ENCODE assay signal across 20 mouse cellular contexts in the genomic region with DNA sequence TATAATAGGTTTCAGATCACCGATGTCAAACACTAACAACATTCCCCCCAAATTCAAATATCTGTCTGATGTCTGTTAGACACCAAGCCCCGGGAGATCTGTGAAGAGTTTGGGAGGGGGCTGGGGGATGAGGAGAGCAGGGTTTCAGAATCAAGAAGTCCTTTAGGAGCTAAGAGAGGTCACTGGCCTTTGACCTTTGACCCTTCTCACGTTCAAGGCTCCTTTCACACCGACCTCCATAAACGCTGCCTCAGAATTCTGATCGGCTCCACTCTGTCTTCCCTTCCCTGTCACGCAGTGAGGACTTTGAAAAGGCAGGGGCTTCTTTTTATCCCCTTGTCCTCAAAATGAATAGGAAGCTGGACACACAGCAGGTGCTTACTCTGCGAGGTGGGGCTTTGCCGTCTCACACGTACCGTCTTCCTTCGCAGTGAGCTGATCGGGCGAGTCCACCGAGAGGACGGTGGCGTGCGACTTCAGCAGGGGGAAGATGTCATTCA. TPM values are rescaled to one million over a fixed set of nuclear protein-coding genes. Genes with fewer than 3 reads are reported as not detected.
DNase-seq lines count a peak whose midpoint lies in the region; ATAC-seq lines count a peak whose summit lies in the region.
"Had no signal": no experiment of that assay in that cellular context is flagged by ENCODE, and none has a peak within 500 bp of the region (broad histone marks: within the 10 kb centered on the region; RNA-seq: fewer than 3 reads in every experiment).

No protein-coding gene starts in this region.

- H3K9me3 ChIP-seq in hindbrain, embryonic 12.5 days (replicated peaks): no peaks in the 10 kb centered on the region
- H3K9me3 ChIP-seq in midbrain, embryonic 13.5 days: no peaks in the 10 kb centered on the region
- H3K9me3 ChIP-seq: heart, embryonic 10.5 days; limb, embryonic 13.5 days had no signal

- H3K27me3 ChIP-seq in hindbrain, embryonic 12.5 days: peaks cover 19% of the 10 kb centered on the region
- H3K27me3 ChIP-seq in midbrain, embryonic 13.5 days: peaks cover 28% of the 10 kb centered on the region

- ATAC-seq in hindbrain, embryonic 12.5 days (ENCODE audit: low FRiP score): no peak
- no peak for ATAC-seq in midbrain, embryonic 13.5 days
- no peak for ATAC-seq in granulocyte monocyte progenitor cell, adult 5-6 weeks (replicated peaks; ENCODE audit: poor library complexity, severe bottlenecking)

- peaks cover 4% of the 10 kb centered on the region; the same call in 1 of the 2 replicates for H3K4me1 ChIP-seq in hindbrain, embryonic 12.5 days
- H3K4me1 ChIP-seq in midbrain, embryonic 13.5 days (replicated peaks): peaks cover 6% of the 10 kb centered on the region
- H3K4me1 ChIP-seq: heart, embryonic 10.5 days; limb, embryonic 13.5 days had no signal

- peak; percentile 21 for DNase-seq in ES-CJ7 (ENCODE audit: low read depth, low spot score)
- peak; percentile 35 for DNase-seq in embryo, embryonic 11 days
- no peak for DNase-seq in frontal cortex, adult 2 months (ENCODE audit: extremely low spot score in 1 of 2, low spot score in 1 of 2)
- no peak for DNase-seq in lung, postnatal 36 days
- DNase-seq in lung, postnatal 10 days: no peak
- DNase-seq: cerebellum, adult 18-20 months; heart, postnatal 4 days; kidney, adult 18-20 months; kidney, postnatal 36 days; layer of hippocampus, postnatal 36 days; lung, postnatal 4 days; right cerebral cortex, postnatal 14 days had no signal

- no peak overlapping the region for H3K27ac ChIP-seq in hindbrain, embryonic 12.5 days
- no peak overlapping the region for H3K27ac ChIP-seq in midbrain, embryonic 13.5 days
- H3K27ac ChIP-seq: heart, embryonic 10.5 days; limb, embryonic 13.5 days had no signal

- 0 out of 2 replicates have a peak overlapping the region, but pooled peaks have one; percentile 4 for H3K4me3 ChIP-seq in hindbrain, embryonic 12.5 days
- H3K4me3 ChIP-seq in midbrain, embryonic 13.5 days (replicated peaks): peak overlapping the region; percentile 23; the same call in 1 of the 2 replicates
- H3K4me3 ChIP-seq: erythroblast, embryonic 14.5 days; heart, embryonic 10.5 days; limb, embryonic 13.5 days had no signal

- H3K36me3 ChIP-seq in hindbrain, embryonic 12.5 days: no peaks in the 10 kb centered on the region
- H3K36me3 ChIP-seq in midbrain, embryonic 13.5 days: no peaks in the 10 kb centered on the region
- H3K36me3 ChIP-seq: heart, embryonic 10.5 days; limb, embryonic 13.5 days had no signal

- H3K4me2 ChIP-seq in hindbrain, embryonic 12.5 days (replicated peaks): peak overlapping the region; percentile 40
- H3K4me2 ChIP-seq in midbrain, embryonic 13.5 days (replicated peaks): peak overlapping the region; percentile 42
- H3K4me2 ChIP-seq: limb, embryonic 13.5 days had no signal

- no peak overlapping the region for H3K9ac ChIP-seq in hindbrain, embryonic 12.5 days
- H3K9ac ChIP-seq in midbrain, embryonic 13.5 days (replicated peaks): no peak overlapping the region
- H3K9ac ChIP-seq: limb, embryonic 13.5 days had no signal

- WGBS in hindbrain, embryonic 12.5 days: 17% methylated on average over 18 of the region's 18 CpGs
- 13% methylated on average over 18 of the region's 18 CpGs for WGBS in midbrain, embryonic 13.5 days

RNA-seq across cellular contexts. Expression of a gene that starts 10.7 kb away (rescaled TPM):
- 0.12 and 0.83 TPM in 2 replicates for polyA plus RNA-seq in hindbrain, embryonic 12.5 days (2016; fragmentation: Nextera tagmentation; extraction: Ambion mirVana)
- polyA plus RNA-seq in midbrain, embryonic 13.5 days (2015; fragmentation: Nextera tagmentation; extraction: Ambion mirVana): 0.12 and 0.41 TPM in 2 replicates
- 0.27 and 0.34 TPM in 2 replicates for polyA plus RNA-seq in frontal cortex, adult 2 months (2012; rRNA removed)
- total RNA-seq in granulocyte monocyte progenitor cell, adult 5-6 weeks (2014; fragmentation: Nextera tagmentation): not detected in 2 replicates
- 0.15 TPM in 1 of 2 replicates, not detected in the other for total RNA-seq in granulocyte monocyte progenitor cell, adult 5-6 weeks (2017)
- total RNA-seq: heart, postnatal 4 days; MEL had no signal
- polyA plus RNA-seq: erythroblast, embryonic 14.5 days had no signal

RNA-seq across cellular contexts. Expression of a gene that starts 22.0 kb away (rescaled TPM):
- polyA plus RNA-seq in hindbrain, embryonic 12.5 days (2016; fragmentation: Nextera tagmentation; extraction: Ambion mirVana): 18.9 and 20.3 TPM in 2 replicates
- 28.9 and 30.0 TPM in 2 replicates for polyA plus RNA-seq in midbrain, embryonic 13.5 days (2015; fragmentation: Nextera tagmentation; extraction: Ambion mirVana)
- 48.0 and 50.4 TPM in 2 replicates for polyA plus RNA-seq in frontal cortex, adult 2 months (2012; rRNA removed)
- 11.2 and 24.1 TPM in 2 replicates for total RNA-seq in granulocyte monocyte progenitor cell, adult 5-6 weeks (2014; fragmentation: Nextera tagmentation)
- 10.4 and 12.4 TPM in 2 replicates for total RNA-seq in granulocyte monocyte progenitor cell, adult 5-6 weeks (2017)

RNA-seq across cellular contexts. Expression of a gene that starts 48.8 kb away (rescaled TPM):
- 27.2 and 28.4 TPM in 2 replicates for polyA plus RNA-seq in hindbrain, embryonic 12.5 days (2016; fragmentation: Nextera tagmentation; extraction: Ambion mirVana)
- 19.0 and 19.6 TPM in 2 replicates for polyA plus RNA-seq in midbrain, embryonic 13.5 days (2015; fragmentation: Nextera tagmentation; extraction: Ambion mirVana)
- 8.1 and 9.1 TPM in 2 replicates for polyA plus RNA-seq in frontal cortex, adult 2 months (2012; rRNA removed)
- 23.5 and 23.9 TPM in 2 replicates for total RNA-seq in granulocyte monocyte progenitor cell, adult 5-6 weeks (2014; fragmentation: Nextera tagmentation)
- 14.9 and 18.1 TPM in 2 replicates for total RNA-seq in granulocyte monocyte progenitor cell, adult 5-6 weeks (2017)

RNA-seq across cellular contexts. Expression of a gene that starts 53.9 kb away (rescaled TPM):
- 0.09 TPM in 1 of 2 replicates, not detected in the other for polyA plus RNA-seq in hindbrain, embryonic 12.5 days (2016; fragmentation: Nextera tagmentation; extraction: Ambion mirVana)
- polyA plus RNA-seq in midbrain, embryonic 13.5 days (2015; fragmentation: Nextera tagmentation; extraction: Ambion mirVana): 0.17 TPM in 1 of 2 replicates, not detected in the other
- polyA plus RNA-seq in frontal cortex, adult 2 months (2012; rRNA removed): not detected in 2 replicates
- not detected in 2 replicates for total RNA-seq in granulocyte monocyte progenitor cell, adult 5-6 weeks (2014; fragmentation: Nextera tagmentation)
- total RNA-seq in granulocyte monocyte progenitor cell, adult 5-6 weeks (2017): 1.2 TPM in 1 of 2 replicates, not detected in the other
- total RNA-seq: gastrocnemius, adult 18-20 months; heart, postnatal 4 days; layer of hippocampus, postnatal 36 days had no signal
- polyA plus RNA-seq: erythroblast, embryonic 14.5 days had no signal

Comparison
In these comparisons a context has a peak if more than half of its experiments do, and no peak if none do; other contexts are left out.
1. DNase-seq: peak in ES-CJ7 (single experiment) and embryo, embryonic 11 days (single experiment); none in frontal cortex, adult 2 months (0 of 2), lung, postnatal 36 days (single experiment) and lung, postnatal 10 days (single experiment).